Mouse (Mus musculus) neural tube, embryonic 11.5 days (tissue): ENCODE measurements around the gene Zfp781. TPM values are rescaled to one million over a fixed set of nuclear protein-coding genes. Genes with fewer than 3 reads are reported as not detected.
"Not testable (repeated sequence)": the region's sequence is repeated elsewhere in the genome, so short reads cannot be mapped to it uniquely, and the experiment has no call there.

Experiments used
- ATAC-seq: fragments of 200-750 bp; cut with Nextera tagmentation; 2 replicates; pipeline ENCODE4 v1.8.0; 2017; ENCODE audit warnings: moderate number of reproducible peaks, mild to moderate bottlenecking, moderate TSS enrichment, moderate library complexity; ENCODE audit not compliant: insufficient read depth, low FRiP score, low TSS enrichment
- DNase-seq: peaks from one replicate; pipeline ENCODE4 v3.0.0-alpha.2; 2015; ENCODE audit warnings: low spot score
- H3K27ac ChIP-seq: fragments of 300-500 bp; sonication (generic); 2 replicates; pipeline ENCODE4 v1.5.1; 2014; ENCODE audit warnings: low read depth, mild to moderate bottlenecking, low read length
- H3K27me3 ChIP-seq: fragments of 300-500 bp; sonication (generic); 2 replicates; pipeline ENCODE4 v1.6.1; 2014; ENCODE audit warnings: mild to moderate bottlenecking, low read length, mixed read lengths; ENCODE audit not compliant: control insufficient read depth, insufficient read depth
- H3K36me3 ChIP-seq: fragments of 300-500 bp; sonication (generic); 2 replicates; pipeline ENCODE4 v1.6.1; 2014; ENCODE audit warnings: mild to moderate bottlenecking, low read length, moderate library complexity, mixed read lengths; ENCODE audit not compliant: control insufficient read depth, insufficient read depth
- H3K4me1 ChIP-seq: fragments of 300-500 bp; sonication (generic); 2 replicates; pipeline ENCODE4 v1.6.1; 2014; ENCODE audit warnings: low read length, mixed read lengths; ENCODE audit not compliant: control insufficient read depth, insufficient read depth
- H3K4me2 ChIP-seq: fragments of 300-500 bp; sonication (generic); 2 replicates; pipeline ENCODE4 v1.6.1; 2014; ENCODE audit warnings: low read depth, mild to moderate bottlenecking, moderate library complexity
- H3K4me3 ChIP-seq: fragments of 300-500 bp; sonication (generic); 2 replicates; pipeline ENCODE4 v1.5.1; 2014; ENCODE audit warnings: low read depth, low read length
- H3K9ac ChIP-seq: fragments of 300-500 bp; sonication (generic); 2 replicates; pipeline ENCODE4 v1.6.1; 2014; ENCODE audit warnings: mild to moderate bottlenecking, low read length
- H3K9me3 ChIP-seq: fragments of 300-500 bp; sonication (generic); 2 replicates; pipeline ENCODE4 v1.6.1; 2016; ENCODE audit warnings: low read length; ENCODE audit not compliant: control insufficient read depth
- WGBS: fragments of 180-500 bp; shearing (Covaris S2); extraction: QIAGEN DNeasy Blood & Tissue Kit; methylation state at CpG from one replicate; pipeline ENCODE4 v1.1.7; 2014; 5-methylcytosine and 5-hydroxymethylcytosine counted together
- polyA plus RNA-seq: library from polyadenylated mRNA; unstranded; fragments of >200 nt; fragmentation: Nextera tagmentation; extraction: Ambion mirVana; gene quantifications from 2 replicates; pipeline ENCODE4 v1.2.1, GENCODE M21; 2014

Gene Zfp781
- 4.1 and 4.7 TPM in 2 replicates for polyA plus RNA-seq

DNA sequence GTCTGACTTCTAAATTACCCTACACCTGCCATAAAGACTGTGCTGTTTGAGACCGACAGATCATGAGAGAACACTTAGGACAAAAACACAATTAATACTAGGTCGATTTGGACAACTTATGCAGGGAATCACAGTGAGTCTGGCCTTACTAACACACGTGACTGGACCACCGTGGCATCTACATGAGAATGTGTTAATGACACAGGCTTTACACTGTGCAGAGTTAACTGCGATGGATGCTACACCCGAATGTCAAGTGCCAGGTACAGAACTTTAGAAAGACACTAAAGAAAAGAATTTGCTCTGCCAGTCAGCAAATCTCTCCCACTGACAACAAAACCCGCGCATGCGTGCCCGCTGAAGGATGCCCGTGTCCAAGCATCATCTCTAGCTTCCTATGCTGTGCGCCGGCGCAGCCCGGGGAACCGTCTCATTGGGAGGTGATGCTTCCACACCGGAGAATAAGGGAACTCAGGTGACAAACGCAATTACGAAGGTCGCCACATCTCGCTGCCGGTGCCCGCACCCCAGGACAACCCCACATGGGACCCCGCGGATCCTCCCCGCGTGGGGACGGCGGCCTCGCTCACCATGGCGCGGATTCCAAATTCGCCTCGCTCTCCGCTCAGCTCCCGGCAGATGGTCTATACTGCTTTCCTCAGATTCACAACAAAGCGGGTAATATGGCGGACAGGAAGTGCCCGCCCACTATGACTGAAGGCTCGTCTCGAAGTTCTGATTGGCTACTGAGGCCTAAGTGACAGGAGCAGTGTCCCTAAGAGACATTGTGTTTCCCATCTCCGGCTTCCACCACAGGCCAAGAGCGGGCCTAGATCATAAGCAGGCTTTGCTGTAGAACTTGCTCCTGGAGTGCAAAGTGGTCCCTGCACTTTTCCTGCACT, at the start of gene Zfp781:
Zfp781 (minus strand) TSS at position 639 of the 902 bp plus-strand sequence.
- WGBS: no CpG with 5 or more reads among the region's 43 CpGs
- not testable (repeated sequence) for H3K4me3 ChIP-seq, H3K4me2 ChIP-seq, H3K4me1 ChIP-seq, H3K9me3 ChIP-seq, H3K36me3 ChIP-seq, H3K27ac ChIP-seq, DNase-seq, H3K27me3 ChIP-seq, H3K9ac ChIP-seq
- ATAC-seq: peak; percentile 98

DNA sequence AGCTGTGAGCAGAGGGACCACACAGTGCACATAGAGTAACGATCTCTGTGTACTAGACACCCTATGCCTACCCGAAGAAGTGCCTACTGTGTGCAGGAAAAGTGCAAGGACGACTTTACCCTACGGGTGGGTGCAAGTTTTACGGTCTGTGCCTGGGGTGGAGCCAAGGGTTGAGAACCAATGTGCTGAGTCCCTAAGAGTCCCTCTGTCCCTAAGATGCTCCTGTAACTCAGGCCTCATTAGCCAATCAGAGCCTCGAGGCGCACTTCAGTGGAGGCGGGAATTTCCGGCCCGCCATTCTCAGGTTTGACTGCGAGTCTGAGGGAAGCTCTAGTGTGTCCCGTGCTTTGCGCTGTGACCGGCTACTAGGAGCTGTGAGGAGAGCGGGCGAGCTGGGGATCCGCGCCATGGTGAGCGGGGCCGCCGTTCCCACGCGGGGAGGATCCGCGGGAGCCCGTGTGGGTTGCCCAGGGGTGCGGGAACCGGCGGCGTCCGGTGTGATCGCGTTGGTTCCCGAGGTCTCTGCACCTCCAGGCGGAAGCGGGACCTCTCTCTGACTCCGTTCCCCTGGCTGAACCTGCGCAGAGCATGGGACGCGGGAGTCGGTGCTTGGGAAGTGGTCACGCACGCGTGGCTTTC, 48.2 kb upstream of the Zfp781 start:
- ATAC-seq, DNase-seq, H3K4me2 ChIP-seq, H3K9ac ChIP-seq, H3K27me3 ChIP-seq, H3K9me3 ChIP-seq, H3K27ac ChIP-seq, H3K4me1 ChIP-seq, H3K4me3 ChIP-seq, H3K36me3 ChIP-seq: not testable (repeated sequence)
- no CpG with 5 or more reads among the region's 44 CpGs for WGBS

DNA sequence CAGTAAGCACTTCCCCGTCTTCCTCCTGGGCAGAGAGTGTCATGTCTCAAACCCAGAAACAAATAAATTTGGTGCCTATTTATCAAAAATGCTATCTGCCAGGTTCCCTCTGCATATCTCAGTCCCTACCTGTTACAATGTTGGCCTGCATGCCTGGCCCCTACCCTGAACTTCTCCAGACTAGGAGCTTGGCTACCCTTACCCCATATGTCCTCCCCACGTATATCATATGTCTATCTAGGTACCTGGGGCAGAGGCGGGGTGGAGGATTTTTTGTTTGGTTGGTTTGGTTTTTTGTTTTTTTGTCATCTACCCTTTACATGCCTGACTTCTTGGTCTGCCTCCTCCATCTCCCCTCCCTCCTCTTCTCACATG, 451 bp upstream of the Zfp781 start:
- not testable (repeated sequence) for H3K27ac ChIP-seq, H3K36me3 ChIP-seq, DNase-seq, H3K9ac ChIP-seq, H3K4me1 ChIP-seq, H3K4me2 ChIP-seq, H3K4me3 ChIP-seq, H3K27me3 ChIP-seq, H3K9me3 ChIP-seq, ATAC-seq
- no CpG with 5 or more reads among the region's 3 CpGs for WGBS

DNA sequence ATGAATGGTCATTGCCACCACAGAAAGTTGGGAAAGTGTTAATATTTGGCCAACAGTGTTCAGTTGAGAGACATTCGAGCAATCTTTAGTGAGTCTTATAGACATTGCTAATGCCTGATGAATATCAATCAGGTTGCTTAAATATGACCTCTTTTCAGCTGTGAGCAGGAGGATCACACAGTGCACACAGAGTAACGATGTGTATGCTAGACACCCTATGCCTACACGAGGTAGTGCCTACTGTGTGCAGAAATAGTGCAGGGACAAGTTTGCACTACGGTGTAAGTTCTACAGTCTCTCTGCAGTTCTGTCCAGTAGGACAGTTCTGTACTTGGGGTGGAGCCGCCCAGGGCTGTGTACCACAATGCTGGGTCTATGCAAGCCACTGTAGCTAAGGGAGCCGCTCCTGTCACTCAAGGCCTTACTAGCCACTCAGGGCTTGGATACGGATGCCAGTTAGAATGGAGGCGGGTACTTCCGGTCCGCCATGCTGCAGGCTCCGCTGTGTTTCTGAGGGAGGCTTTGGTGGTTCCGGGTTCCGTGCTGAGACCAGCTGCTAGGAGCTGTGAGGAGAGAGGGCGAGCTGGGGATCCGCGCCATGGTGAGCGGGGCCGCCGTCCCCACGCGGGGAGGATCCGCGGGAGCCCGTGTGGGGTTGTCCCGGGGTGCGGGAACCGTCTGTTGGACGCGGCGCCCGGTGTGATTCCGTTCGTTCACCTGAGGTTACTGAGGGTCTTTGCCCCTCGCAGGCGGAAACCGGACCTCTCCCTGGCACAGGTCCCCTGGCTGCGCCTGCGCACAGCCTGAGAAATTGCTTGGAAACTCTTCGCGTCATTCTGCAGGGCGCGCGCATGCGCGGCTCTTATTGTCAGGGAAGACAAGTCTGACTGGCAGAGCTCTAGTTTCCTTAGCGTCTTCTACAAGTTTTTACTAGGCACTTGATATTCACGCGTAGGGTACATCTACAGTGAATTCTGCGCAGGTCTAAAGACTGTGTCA, 66.6 kb downstream of the Zfp781 start, which contains the start of gene Gm32687:
Gm32687 (plus strand) TSS at position 526 of the 999 bp plus-strand sequence.
- H3K36me3 ChIP-seq, H3K9me3 ChIP-seq, H3K4me3 ChIP-seq, DNase-seq, H3K27me3 ChIP-seq, H3K27ac ChIP-seq, H3K4me1 ChIP-seq, H3K4me2 ChIP-seq, H3K9ac ChIP-seq: not testable (repeated sequence)
- 41% methylated on average over 3 of the region's 49 CpGs for WGBS
- ATAC-seq: peak; percentile 100

Other genes starting within 250 kb of the Zfp781 start
- 17.9 and 18.3 TPM in 2 replicates for gene Zfp433, start 225.7 kb downstream of the Zfp781 start, polyA plus RNA-seq
- gene Gm3055, start 159.3 kb downstream of the Zfp781 start, polyA plus RNA-seq: 16.3 and 18.0 TPM in 2 replicates
- 4.2 and 4.5 TPM in 2 replicates for gene Gm4767, start 118.3 kb downstream of the Zfp781 start, polyA plus RNA-seq
- 12.7 and 16.4 TPM in 2 replicates for gene Gm32687, start 66.5 kb downstream of the Zfp781 start, polyA plus RNA-seq
- gene Zfp873, start 117.6 kb upstream of the Zfp781 start, polyA plus RNA-seq: 9.8 and 15.0 TPM in 2 replicates
- 6.0 and 7.4 TPM in 2 replicates for gene BC024063, start 152.9 kb upstream of the Zfp781 start, polyA plus RNA-seq
- 4.9 and 5.0 TPM in 2 replicates for gene AU041133, start 197.5 kb upstream of the Zfp781 start, polyA plus RNA-seq